Mouse (Mus musculus): ENCODE results near the gene Adgrb3.
A peak's percentile ranks its signal among the peaks of the same experiment; 100 is the strongest.

GRCm38 (mm10) chr1:25510321-25511055, 319.0 kb downstream of the Adgrb3 start:
- TF ChIP-seq CTCF (conservative IDR thresholded peaks at IDR 0.05; ENCODE audit: insufficient read depth, insufficient read length, low read depth, low read length) = peak; percentile 34; the same call in 1 of the 2 replicates
- no peak for TF ChIP-seq POLR2A (IDR thresholded peaks at IDR 0.05; ENCODE audit: low read depth, low read length)

Data from kidney, adult 2 months (tissue).